Mouse (Mus musculus): ENCODE data around the gene Gdf15.

Gdf15 gene

GRCm38 (mm10) chr8:70632346-70632892, at the start of gene Gdf15:
TSS of gene Gdf15 (minus strand) at chr8:70632456.
- DNase-seq (ENCODE audit: low read depth, low spot score): peak; percentile 64

DNA sequence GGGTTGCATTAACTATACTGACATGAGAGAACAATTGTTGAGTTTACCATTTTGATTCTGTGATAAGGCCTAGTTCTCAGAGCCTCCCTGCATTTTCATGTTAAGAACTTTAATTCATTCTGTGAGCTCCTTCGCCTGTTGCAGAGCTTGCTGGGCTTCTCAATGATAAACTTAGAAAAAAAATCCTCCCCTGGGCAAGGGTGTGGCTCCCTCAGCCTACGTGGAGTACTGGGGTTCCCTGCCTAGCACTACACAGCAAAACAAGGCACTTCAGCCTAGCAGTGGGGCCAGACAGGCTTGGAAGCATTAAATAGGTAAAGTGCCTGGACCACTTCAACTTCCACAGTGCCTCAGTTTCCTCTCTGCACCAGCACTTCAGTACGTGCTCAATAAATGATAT, 49.2 kb upstream of the Gdf15 start:
- no peak for DNase-seq (ENCODE audit: low read depth, low spot score)

- DNase-seq (ENCODE audit: low read depth, low spot score): no peak
Measured at GRCm38 (mm10) chr8:70680039-70680438, 47.8 kb upstream of the Gdf15 start.

GRCm38 (mm10) chr8:70679404-70679803, 47.1 kb upstream of the Gdf15 start:
- DNase-seq (ENCODE audit: low read depth, low spot score): no peak

DNA sequence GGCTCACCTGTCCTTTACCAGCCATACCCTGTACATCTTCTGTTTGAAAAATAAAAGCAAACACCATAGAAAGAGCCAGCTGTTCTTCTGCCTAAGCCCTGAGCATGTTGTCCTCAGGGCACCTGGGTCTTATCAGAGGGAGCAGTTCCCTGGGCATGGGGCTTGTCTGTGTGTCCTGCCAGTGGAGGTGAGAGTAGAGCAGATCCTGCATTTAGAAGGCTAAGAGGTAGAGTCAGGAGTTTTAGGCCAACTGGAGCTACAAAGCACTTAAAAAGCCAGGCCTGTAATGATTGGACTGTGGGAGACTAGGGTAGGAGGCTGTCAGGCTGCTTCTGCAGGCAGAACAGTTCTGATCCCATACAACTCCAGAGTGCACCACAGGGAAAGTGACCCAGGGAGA, 46.4 kb upstream of the Gdf15 start:
- DNase-seq (ENCODE audit: low read depth, low spot score): no peak

GRCm38 (mm10) chr8:70677451-70678080, 45.3 kb upstream of the Gdf15 start:
- DNase-seq (ENCODE audit: low read depth, low spot score): no peak

DNA sequence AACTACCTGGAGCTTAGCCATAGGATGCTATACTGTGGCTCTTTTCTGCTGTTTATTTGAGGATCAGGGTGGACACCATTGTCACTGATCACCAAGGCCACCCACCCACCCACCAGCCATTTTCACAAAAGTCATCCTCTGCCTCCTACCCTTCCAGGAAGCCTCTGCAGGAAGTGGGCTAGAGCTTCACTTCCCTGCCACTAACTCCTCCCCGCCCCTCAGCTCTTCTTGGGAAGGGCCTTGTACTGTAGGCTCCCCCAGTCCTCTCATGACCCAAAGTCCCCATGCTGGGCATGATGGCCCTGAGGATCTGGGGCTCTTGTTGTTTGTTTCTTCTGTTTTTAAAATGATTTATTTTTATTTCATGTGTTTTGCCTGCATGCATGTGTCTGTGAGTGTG, 43.1 kb upstream of the Gdf15 start:
- no peak for DNase-seq (ENCODE audit: low read depth, low spot score)

DNA sequence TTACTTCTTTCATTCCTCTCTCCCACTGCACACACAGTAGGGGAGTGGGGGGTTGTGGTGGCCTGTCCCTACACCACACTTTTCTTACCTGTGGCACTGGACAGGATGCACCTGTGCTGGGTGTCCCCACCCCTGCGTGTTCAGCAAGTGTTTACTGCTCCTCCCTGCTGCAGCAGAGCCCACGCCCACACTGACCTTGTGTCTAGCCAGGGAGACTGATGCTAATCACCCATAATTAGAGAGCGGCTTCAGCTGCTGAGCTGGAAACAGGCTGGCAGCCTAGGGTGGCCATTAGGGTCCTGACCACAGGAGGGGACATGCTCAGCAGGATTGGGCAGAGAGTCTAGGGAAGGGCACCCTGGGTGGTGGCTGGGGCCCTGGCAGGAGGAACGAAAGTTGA, 42.5 kb upstream of the Gdf15 start:
- DNase-seq (ENCODE audit: low read depth, low spot score): peak; percentile 77

GRCm38 (mm10) chr8:70674109-70674508, 41.9 kb upstream of the Gdf15 start:
- peak; percentile 48 for DNase-seq (ENCODE audit: low read depth, low spot score)

- peak; percentile 100 for DNase-seq (ENCODE audit: low read depth, low spot score)
Measured at GRCm38 (mm10) chr8:70673079-70673856, 41.0 kb upstream of the Gdf15 start, which contains the start of gene Lsm4. TSS of gene Lsm4 (plus strand) at chr8:70673248.

- no peak for DNase-seq (ENCODE audit: low read depth, low spot score)
Measured at GRCm38 (mm10) chr8:70672325-70673078, 40.2 kb upstream of the Gdf15 start.

DNA sequence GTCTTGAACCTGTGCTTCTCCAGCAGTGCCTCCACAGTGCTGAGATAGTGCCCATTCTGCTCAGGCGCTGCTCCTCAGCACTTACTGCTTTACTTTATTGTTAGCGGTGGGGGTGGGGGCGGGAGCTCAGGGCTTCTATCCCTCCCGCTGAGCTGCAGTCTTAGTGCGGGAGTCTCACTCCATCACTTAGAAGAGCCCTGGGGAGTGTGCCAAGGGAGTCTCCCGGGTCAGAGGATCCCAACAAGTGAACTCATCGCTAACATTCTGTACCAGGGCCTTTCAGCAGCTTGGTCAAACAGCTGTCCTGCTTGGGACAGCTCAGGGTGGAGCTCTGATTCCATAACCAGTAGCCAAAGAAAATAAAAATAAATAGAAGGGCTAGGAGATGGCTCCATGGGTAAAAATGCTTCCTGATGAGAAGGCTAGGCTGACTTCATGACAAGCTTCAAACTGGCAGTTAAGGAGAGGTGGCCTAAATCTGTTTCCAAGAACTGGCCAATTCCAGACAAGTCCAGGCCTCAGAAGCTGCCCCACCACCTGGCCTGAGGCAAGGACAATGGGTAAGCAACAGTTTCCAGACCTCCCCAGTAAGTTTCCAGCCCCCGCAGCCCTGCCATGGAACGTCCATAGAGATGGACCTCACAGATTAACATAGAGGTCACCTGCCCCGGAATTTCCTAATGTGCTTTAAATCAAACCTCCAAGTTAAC, 39.5 kb upstream of the Gdf15 start:
- DNase-seq (ENCODE audit: low read depth, low spot score): peak; percentile 65

GRCm38 (mm10) chr8:70667071-70667470, 34.8 kb upstream of the Gdf15 start:
- DNase-seq (ENCODE audit: low read depth, low spot score): peak; percentile 72

- no peak for DNase-seq (ENCODE audit: low read depth, low spot score)
Measured at GRCm38 (mm10) chr8:70665599-70665998, 33.3 kb upstream of the Gdf15 start.

DNA sequence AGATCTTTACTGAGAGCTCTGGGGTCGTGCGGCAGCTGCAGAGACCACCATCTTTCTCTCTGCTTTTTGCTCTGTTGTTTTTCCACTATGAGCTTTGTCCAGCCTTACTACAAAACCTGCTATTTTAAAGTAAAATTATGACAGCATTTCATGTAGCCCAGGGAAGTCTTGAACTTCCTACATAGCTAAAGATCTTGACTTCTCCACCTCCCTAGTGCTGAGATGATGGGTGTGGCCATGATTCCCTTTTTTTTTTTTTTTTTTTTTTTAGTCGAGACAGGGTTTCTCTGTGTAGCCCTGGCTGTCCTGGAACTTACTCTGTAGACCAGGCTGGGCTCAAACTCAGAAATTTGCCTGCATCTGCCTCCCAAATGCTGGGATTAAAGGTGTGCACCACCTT, 32.4 kb upstream of the Gdf15 start:
- no peak for DNase-seq (ENCODE audit: low read depth, low spot score)

GRCm38 (mm10) chr8:70663691-70664090, 31.4 kb upstream of the Gdf15 start:
- DNase-seq (ENCODE audit: low read depth, low spot score): no peak

- DNase-seq (ENCODE audit: low read depth, low spot score): peak; percentile 96
Measured at GRCm38 (mm10) chr8:70660273-70660725, 28.0 kb upstream of the Gdf15 start, which contains the start of gene Pgpep1. TSS of gene Pgpep1 (minus strand) at chr8:70660388.

- peak; percentile 98 for DNase-seq (ENCODE audit: low read depth, low spot score)
Measured at GRCm38 (mm10) chr8:70659604-70660272, 27.5 kb upstream of the Gdf15 start.

DNA sequence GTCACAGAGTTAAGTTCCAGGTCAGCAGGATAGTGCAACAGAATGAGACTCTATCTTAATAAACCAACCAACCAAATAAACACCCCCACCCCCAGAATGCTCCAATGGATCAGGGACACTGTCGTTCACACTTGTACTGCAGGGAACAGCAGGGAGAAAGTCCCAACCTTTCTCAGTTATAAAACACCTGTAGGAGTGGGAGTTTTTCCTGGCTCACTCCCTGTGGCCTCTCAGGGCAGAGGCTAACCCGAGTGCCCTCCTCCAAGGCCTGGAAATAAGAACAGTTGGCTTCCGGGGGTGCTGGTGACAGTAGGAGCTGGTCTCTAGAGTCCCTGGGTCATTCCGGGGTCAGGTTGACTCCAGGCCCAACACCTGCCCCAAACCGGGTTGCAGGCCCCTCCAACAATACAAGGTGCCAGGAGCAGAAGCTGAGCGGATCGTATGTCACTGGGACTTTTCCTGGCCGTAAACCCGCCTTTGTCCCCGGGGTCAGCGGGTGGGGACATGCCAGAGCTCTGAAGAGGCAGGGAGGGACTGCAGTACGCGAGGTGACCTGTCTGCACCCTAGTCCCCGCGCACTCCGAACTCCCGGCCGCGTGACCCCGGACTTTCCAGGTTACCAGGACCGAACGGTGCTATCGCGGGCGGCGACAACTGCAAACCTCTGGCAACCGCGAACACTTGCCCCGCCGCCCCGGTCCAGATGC, 26.8 kb upstream of the Gdf15 start:
- no peak for DNase-seq (ENCODE audit: low read depth, low spot score)

DNA sequence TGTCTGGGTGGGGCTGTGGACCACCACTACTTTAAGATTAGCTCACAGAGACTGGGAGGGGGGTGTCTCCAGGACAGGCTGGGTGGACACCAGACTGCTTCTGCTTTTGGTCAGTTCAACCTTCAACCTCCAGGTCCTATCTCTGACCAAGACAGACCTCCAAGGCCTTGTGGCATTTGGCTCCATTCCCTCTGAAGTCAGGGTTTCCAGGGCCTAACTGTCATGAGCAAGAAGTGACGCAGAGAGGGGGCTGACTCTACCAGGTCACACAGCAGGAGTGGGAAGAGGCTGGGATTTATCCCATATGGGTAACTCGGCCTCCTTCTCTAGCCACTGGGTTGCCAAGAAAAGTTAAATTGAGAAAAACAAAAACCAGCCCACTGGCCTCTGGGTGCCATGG, 25.5 kb upstream of the Gdf15 start:
- no peak for DNase-seq (ENCODE audit: low read depth, low spot score)

All from ES-CJ7 (cell line).